Mouse (Mus musculus) hindbrain, embryonic 12.5 days (tissue): ENCODE data around the gene Cdyl. TPM values are rescaled to one million over a fixed set of nuclear protein-coding genes. Genes with fewer than 3 reads are reported as not detected.

Experiments used
- ATAC-seq: fragments of 200-750 bp; cut with Nextera tagmentation; 2 replicates; pipeline ENCODE4 v1.8.0; 2017; ENCODE audit warnings: moderate TSS enrichment; ENCODE audit not compliant: low FRiP score
- H3K27ac ChIP-seq: fragments of 300-500 bp; sonication (generic); 2 replicates; pipeline ENCODE4 v1.5.1; 2016; ENCODE audit warnings: mild to moderate bottlenecking
- H3K27me3 ChIP-seq: fragments of 300-500 bp; sonication (generic); 2 replicates; pipeline ENCODE4 v1.6.1; 2016; ENCODE audit warnings: mild to moderate bottlenecking
- H3K36me3 ChIP-seq: fragments of 300-500 bp; sonication (generic); 2 replicates; pipeline ENCODE4 v1.6.1; 2016; ENCODE audit warnings: mild to moderate bottlenecking
- H3K4me1 ChIP-seq: fragments of 300-500 bp; sonication (generic); 2 replicates; pipeline ENCODE4 v1.6.1; 2016
- H3K4me2 ChIP-seq: fragments of 300-500 bp; sonication (generic); replicated peaks from 2 replicates; pipeline ENCODE4 v1.6.1; 2016; ENCODE audit warnings: mild to moderate bottlenecking
- H3K4me3 ChIP-seq: fragments of 300-500 bp; sonication (generic); 2 replicates; pipeline ENCODE4 v1.5.1; 2016; ENCODE audit warnings: mild to moderate bottlenecking
- H3K9ac ChIP-seq: fragments of 300-500 bp; sonication (generic); 2 replicates; pipeline ENCODE4 v1.6.1; 2016; ENCODE audit warnings: mild to moderate bottlenecking, moderate library complexity
- H3K9me3 ChIP-seq: fragments of 300-500 bp; sonication (generic); replicated peaks from 2 replicates; pipeline ENCODE4 v1.6.1; 2016; ENCODE audit warnings: mild to moderate bottlenecking
- WGBS: fragments of 180-500 bp; shearing (Covaris S2); methylation state at CpG from one replicate; pipeline ENCODE4 v1.1.7; 2016; 5-methylcytosine and 5-hydroxymethylcytosine counted together
- polyA plus RNA-seq: library from polyadenylated mRNA; unstranded; fragments of >200 nt; fragmentation: Nextera tagmentation; extraction: Ambion mirVana; gene quantifications from 2 replicates; pipeline ENCODE4 v1.2.1, GENCODE M21; 2016

Gene Cdyl
- polyA plus RNA-seq, 1 experiment from 2014 or later: 14.1 TPM

DNA sequence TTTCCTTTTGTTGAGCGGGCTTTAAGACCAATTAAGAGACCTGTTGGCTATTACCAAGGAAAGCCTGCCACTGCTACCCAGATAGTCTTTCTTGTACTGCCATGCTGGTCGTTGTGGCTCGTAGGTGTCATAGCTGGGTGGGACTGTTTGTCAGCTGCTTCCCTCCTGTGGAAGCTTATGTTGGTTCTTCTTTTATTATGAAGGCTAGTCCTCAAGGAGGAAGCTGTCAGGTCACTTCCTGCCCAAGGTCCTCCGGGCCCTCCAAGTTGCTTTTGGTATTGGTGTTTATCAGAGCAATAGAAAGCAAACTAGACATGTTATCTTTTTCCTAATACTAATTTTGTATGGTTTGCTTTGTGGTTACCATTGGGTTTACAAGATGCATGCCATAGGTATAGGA, 89.6 kb downstream of the Cdyl start:
- H3K4me2 ChIP-seq: no peak overlapping the region
- H3K9me3 ChIP-seq: peaks cover 28% of the 10 kb centered on the region
- WGBS: 91% methylated on average over 4 of the region's 4 CpGs
- no peak overlapping the region for H3K4me3 ChIP-seq
- no peak overlapping the region for H3K27ac ChIP-seq
- no peak for ATAC-seq
- no peaks in the 10 kb centered on the region for H3K27me3 ChIP-seq
- peaks cover 3% of the 10 kb centered on the region for H3K4me1 ChIP-seq
- no peak overlapping the region for H3K9ac ChIP-seq
- 0 out of 2 replicates have a peak, but pooled peaks cover 2% of the 10 kb centered on the region for H3K36me3 ChIP-seq

- H3K27me3 ChIP-seq: no peaks in the 10 kb centered on the region
- no peak overlapping the region for H3K4me3 ChIP-seq
- H3K4me1 ChIP-seq: peaks cover 6% of the 10 kb centered on the region
- no peak overlapping the region for H3K4me2 ChIP-seq
- peaks cover 28% of the 10 kb centered on the region for H3K9me3 ChIP-seq
- no peak overlapping the region for H3K27ac ChIP-seq
- no peak overlapping the region for H3K9ac ChIP-seq
- no peak for ATAC-seq
- WGBS: 87% methylated on average over 5 of the region's 5 CpGs
- H3K36me3 ChIP-seq: 0 out of 2 replicates have a peak, but pooled peaks cover 2% of the 10 kb centered on the region
Measured at GRCm38 (mm10) chr13:35749680-35750079, 90.0 kb downstream of the Cdyl start.

DNA sequence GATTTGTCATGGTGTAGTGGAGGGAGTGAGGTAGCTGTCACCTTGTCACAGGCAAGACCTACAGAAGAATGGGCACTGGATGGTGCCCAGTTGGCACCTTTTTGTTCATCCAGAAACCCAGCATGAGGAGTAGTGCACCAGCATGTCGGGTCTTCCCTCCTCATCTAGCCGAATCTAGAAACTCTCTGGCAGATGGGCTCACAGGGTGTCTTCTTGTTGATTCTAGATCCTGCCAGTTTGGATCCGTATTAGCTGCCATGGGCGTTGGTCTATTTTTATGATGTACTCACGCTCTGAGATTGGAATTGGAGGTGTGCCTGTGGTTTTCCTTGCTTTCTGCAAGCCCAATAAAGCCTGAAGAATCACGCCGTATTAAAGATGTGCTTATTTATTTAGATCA, 92.4 kb downstream of the Cdyl start:
- Histone ChIP-seq H3K4me1 (peaks cover 6% of the 10 kb centered on the region), H3K9ac (no peak overlapping the region), H3K27me3 (no peaks in the 10 kb centered on the region), H3K4me2 (no peak overlapping the region), H3K36me3 (no peaks in the 10 kb centered on the region), H3K4me3 (no peak overlapping the region), H3K9me3 (peaks cover 12% of the 10 kb centered on the region), H3K27ac (no peak overlapping the region)
- 89% methylated on average over 7 of the region's 7 CpGs for WGBS
- no peak for ATAC-seq

DNA sequence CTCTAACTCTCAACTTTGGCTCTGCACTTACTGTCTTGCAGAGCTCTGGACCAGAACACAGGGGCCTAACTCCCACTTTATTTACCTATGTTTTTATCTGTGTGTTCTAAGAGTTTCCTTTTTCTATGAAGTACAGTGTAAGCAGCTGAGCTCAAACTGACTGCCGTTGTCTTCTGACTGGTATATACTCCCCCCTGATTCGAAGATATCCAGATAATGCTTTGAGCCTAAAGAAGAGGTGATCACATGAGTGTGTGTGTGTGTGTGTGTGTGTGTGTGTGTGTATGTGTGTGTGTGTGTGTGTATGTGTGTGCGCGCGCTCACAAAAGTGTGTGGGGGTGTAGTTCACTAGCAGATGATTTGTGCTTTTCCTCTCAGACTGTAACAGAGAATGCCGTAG, 95.4 kb downstream of the Cdyl start:
- H3K27me3 ChIP-seq: no peaks in the 10 kb centered on the region
- H3K4me1 ChIP-seq: peaks cover 6% of the 10 kb centered on the region
- H3K4me2 ChIP-seq: no peak overlapping the region
- H3K27ac ChIP-seq: no peak overlapping the region
- H3K36me3 ChIP-seq: no peaks in the 10 kb centered on the region
- 94% methylated on average over 6 of the region's 6 CpGs for WGBS
- ATAC-seq: no peak
- no peak overlapping the region for H3K9ac ChIP-seq
- no peak overlapping the region for H3K4me3 ChIP-seq
- H3K9me3 ChIP-seq: no peaks in the 10 kb centered on the region

DNA sequence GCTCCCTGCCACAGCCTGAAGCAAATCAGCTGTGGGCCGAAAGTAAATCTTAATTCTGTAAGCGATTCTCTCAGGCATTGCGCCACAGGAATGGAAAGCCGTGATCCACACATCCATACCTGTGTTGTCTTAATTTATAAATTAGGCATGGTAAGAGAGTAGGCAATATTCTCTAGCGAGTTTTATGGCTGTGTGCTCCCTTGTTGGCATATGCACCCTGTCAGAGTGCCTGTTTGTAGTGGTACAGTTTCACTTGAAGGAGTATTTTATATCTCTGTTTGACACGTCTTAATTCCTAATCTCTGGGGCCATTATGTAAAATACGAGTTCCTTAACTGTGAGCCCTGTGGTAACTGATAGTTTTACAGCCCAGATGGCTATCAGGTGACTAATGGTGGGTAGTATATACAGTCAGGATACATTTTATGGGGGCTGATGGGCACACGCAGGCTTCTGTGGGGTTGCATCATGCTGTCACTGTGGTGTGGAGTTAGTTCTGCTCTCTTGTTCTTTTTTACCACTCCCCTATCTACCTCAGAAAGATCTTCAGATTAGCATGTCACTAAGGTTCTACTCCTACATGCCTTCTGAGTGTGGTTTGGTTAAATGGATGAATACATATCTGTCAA, 96.1 kb downstream of the Cdyl start:
- Histone ChIP-seq H3K4me1 (peaks cover 6% of the 10 kb centered on the region), H3K4me2 (no peak overlapping the region), H3K9me3 (no peaks in the 10 kb centered on the region), H3K4me3 (no peak overlapping the region), H3K27ac (no peak overlapping the region), H3K27me3 (no peaks in the 10 kb centered on the region), H3K36me3 (no peaks in the 10 kb centered on the region), H3K9ac (no peak overlapping the region)
- WGBS: 83% methylated on average over 8 of the region's 8 CpGs
- ATAC-seq: no peak

- no peaks in the 10 kb centered on the region for H3K27me3 ChIP-seq
- peaks cover 6% of the 10 kb centered on the region for H3K4me1 ChIP-seq
- H3K9me3 ChIP-seq: 0 out of 2 replicates have a peak, but pooled peaks cover 2% of the 10 kb centered on the region
- H3K36me3 ChIP-seq: no peaks in the 10 kb centered on the region
- no peak overlapping the region for H3K9ac ChIP-seq
- H3K4me2 ChIP-seq: no peak overlapping the region
- 89% methylated on average over 21 of the region's 21 CpGs for WGBS
- H3K4me3 ChIP-seq: no peak overlapping the region
- no peak for ATAC-seq
- no peak overlapping the region for H3K27ac ChIP-seq
Measured at GRCm38 (mm10) chr13:35756393-35757338, 97.0 kb downstream of the Cdyl start.

DNA sequence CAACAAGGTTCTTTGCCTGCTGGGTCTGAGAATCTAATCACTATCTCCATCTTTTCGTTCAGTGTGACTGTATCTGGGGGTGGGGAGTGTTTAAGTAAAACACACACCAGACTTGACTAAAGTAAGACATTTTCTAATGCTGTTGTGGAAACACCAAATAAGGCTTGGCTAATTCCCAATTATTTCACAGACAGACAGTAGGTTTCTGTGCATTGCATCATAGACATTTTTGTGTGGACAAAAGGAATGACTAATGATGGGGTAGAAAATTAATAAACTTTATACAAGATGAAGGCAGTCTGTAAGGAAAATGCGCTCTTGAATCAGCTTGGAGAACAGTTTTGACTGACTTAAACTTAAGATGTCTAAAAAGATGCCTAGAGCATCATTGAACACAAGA, 100.7 kb downstream of the Cdyl start:
- no peak overlapping the region for H3K27ac ChIP-seq
- 91% methylated on average over 2 of the region's 2 CpGs for WGBS

GRCm38 (mm10) chr13:35764559-35764958, 104.9 kb downstream of the Cdyl start:
- no peak overlapping the region for H3K9ac ChIP-seq
- no peak for ATAC-seq
- WGBS: 61% methylated on average over 3 of the region's 3 CpGs

More for the DNA sequence above, 100.7 kb downstream of the Cdyl start:
- Histone ChIP-seq H3K9me3 (0 out of 2 replicates have a peak, but pooled peaks cover 3% of the 10 kb centered on the region), H3K4me3 (no peak overlapping the region), H3K4me1 (peaks cover 2% of the 10 kb centered on the region; the same call in 1 of the 2 replicates), H3K4me2 (no peak overlapping the region), H3K27me3 (no peaks in the 10 kb centered on the region), H3K9ac (no peak overlapping the region), H3K36me3 (no peaks in the 10 kb centered on the region)
- ATAC-seq: no peak

DNA sequence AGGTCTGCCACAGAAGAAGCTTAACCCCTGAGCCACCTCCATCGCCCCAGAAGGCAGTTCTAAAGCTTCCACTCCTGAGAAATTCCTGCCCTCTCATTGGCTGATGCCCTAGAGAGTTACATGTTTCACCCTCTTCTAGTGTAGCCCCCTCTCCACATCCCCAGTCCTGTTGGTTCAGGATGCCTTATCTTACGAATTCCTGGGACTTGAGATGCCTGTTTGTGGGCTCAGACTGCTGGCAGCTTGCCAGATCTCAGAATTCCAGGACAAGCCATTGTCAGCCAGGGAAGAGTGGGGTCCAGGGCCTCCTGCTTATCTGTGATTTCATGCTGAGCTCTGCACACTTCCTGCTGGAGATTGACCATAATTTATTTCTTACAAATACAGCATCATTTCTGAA, 106.2 kb downstream of the Cdyl start:
- Histone ChIP-seq H3K9me3 (0 out of 2 replicates have a peak, but pooled peaks cover 3% of the 10 kb centered on the region), H3K4me1 (peaks cover 10% of the 10 kb centered on the region), H3K4me3 (no peak overlapping the region), H3K4me2 (no peak overlapping the region), H3K27me3 (no peaks in the 10 kb centered on the region), H3K9ac (no peak overlapping the region), H3K27ac (no peak overlapping the region), H3K36me3 (no peaks in the 10 kb centered on the region)
- WGBS: 31% methylated on average over 2 of the region's 2 CpGs
- ATAC-seq: no peak

More at GRCm38 (mm10) chr13:35764559-35764958, 104.9 kb downstream of the Cdyl start:
- Histone ChIP-seq H3K27me3 (no peaks in the 10 kb centered on the region), H3K36me3 (no peaks in the 10 kb centered on the region), H3K9me3 (0 out of 2 replicates have a peak, but pooled peaks cover 3% of the 10 kb centered on the region), H3K4me3 (no peak overlapping the region), H3K27ac (no peak overlapping the region), H3K4me1 (peaks cover 8% of the 10 kb centered on the region), H3K4me2 (no peak overlapping the region)

- Histone ChIP-seq H3K9ac (no peak overlapping the region), H3K4me1 (peaks cover 10% of the 10 kb centered on the region), H3K27ac (no peak overlapping the region), H3K27me3 (no peaks in the 10 kb centered on the region), H3K9me3 (no peaks in the 10 kb centered on the region), H3K4me3 (no peak overlapping the region), H3K36me3 (no peaks in the 10 kb centered on the region), H3K4me2 (no peak overlapping the region)
- 54% methylated on average over 2 of the region's 2 CpGs for WGBS
- ATAC-seq: no peak
Measured at GRCm38 (mm10) chr13:35769673-35770072, 110.0 kb downstream of the Cdyl start.

- 91% methylated on average over 9 of the region's 9 CpGs for WGBS
- ATAC-seq: no peak
- peaks cover 8% of the 10 kb centered on the region for H3K4me1 ChIP-seq
- no peaks in the 10 kb centered on the region for H3K27me3 ChIP-seq
- H3K9ac ChIP-seq: no peak overlapping the region
- H3K4me2 ChIP-seq: no peak overlapping the region
- H3K27ac ChIP-seq: no peak overlapping the region
- no peak overlapping the region for H3K4me3 ChIP-seq
- H3K9me3 ChIP-seq: no peaks in the 10 kb centered on the region
- H3K36me3 ChIP-seq: no peaks in the 10 kb centered on the region
Measured at GRCm38 (mm10) chr13:35770421-35770820, 110.8 kb downstream of the Cdyl start.

DNA sequence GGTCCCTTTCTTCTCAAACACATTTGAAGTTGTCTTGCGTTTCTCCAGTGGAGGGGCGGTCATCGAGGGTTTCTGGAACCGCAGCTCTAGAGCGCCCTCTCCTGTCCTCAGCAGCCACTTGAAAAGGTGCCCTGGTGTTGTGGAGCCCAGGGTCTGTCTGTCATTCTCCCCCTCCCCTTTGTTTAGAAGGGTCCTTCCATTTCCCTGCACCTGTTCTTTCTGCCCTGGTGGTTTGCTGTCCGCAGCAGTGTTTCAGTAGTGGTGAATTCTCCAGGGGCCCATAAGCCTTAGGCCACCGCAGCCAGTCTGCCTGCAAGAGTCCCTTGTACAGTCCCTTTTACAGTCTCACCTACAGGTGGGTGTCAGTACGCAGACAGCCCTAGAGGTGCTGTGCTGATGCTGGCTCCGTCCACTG, 112.3 kb downstream of the Cdyl start:
- Histone ChIP-seq H3K9me3 (no peaks in the 10 kb centered on the region), H3K9ac (no peak overlapping the region), H3K4me2 (no peak overlapping the region), H3K4me3 (no peak overlapping the region), H3K27me3 (no peaks in the 10 kb centered on the region), H3K4me1 (0 out of 2 replicates have a peak, but pooled peaks cover 3% of the 10 kb centered on the region), H3K27ac (no peak overlapping the region), H3K36me3 (no peaks in the 10 kb centered on the region)
- no peak for ATAC-seq
- WGBS: 66% methylated on average over 9 of the region's 9 CpGs
